Mouse (Mus musculus) stomach, postnatal 0 days (tissue): ENCODE measurements at regions not wholly inside any gene's neighbourhood (a gene's known extent, or its start where the extent isn't known, plus 50 kb on each side); places are given as distances from the start of the nearest gene placed in this dataset.

Experiments
- ATAC-seq: fragments of 200-750 bp; cut with Nextera tagmentation; 2 replicates; pipeline ENCODE4 v1.8.0; 2017; ENCODE audit not compliant: low FRiP score, low TSS enrichment
- DNase-seq: peaks from one replicate; pipeline ENCODE4 v3.0.0-alpha.2; 2016; ENCODE audit warnings: low spot score
- H3K27ac ChIP-seq: fragments of 300-500 bp; sonication (generic); replicated peaks from 2 replicates; pipeline ENCODE4 v1.5.1; 2014; ENCODE audit warnings: mild to moderate bottlenecking, control low read depth
- H3K27me3 ChIP-seq: fragments of 300-500 bp; sonication (generic); 2 replicates; pipeline ENCODE4 v1.6.1; 2014; ENCODE audit warnings: low read length; ENCODE audit not compliant: control insufficient read depth, insufficient read depth
- H3K36me3 ChIP-seq: fragments of 300-500 bp; sonication (generic); 2 replicates; pipeline ENCODE4 v1.6.1; 2014; ENCODE audit warnings: low read length, mixed read lengths; ENCODE audit not compliant: control insufficient read depth, insufficient read depth
- H3K4me1 ChIP-seq: fragments of 300-500 bp; sonication (generic); replicated peaks from 2 replicates; pipeline ENCODE4 v1.6.1; 2014; ENCODE audit warnings: antibody characterized with exemption; ENCODE audit not compliant: control insufficient read depth, insufficient read depth
- H3K4me2 ChIP-seq: fragments of 300-500 bp; sonication (generic); replicated peaks from 2 replicates; pipeline ENCODE4 v1.6.1; 2014; ENCODE audit warnings: low read depth, mild to moderate bottlenecking, control low read depth, moderate library complexity
- H3K4me3 ChIP-seq: fragments of 300-500 bp; sonication (generic); 2 replicates; pipeline ENCODE4 v1.5.1; 2014; ENCODE audit warnings: low read depth, low read length, control low read depth
- H3K9ac ChIP-seq: fragments of 300-500 bp; sonication (generic); 2 replicates; pipeline ENCODE4 v1.6.1; 2014; ENCODE audit warnings: mild to moderate bottlenecking, low read length, control low read depth, mixed read lengths
- H3K9me3 ChIP-seq: fragments of 300-500 bp; sonication (generic); 2 replicates; pipeline ENCODE4 v1.6.1; 2016; ENCODE audit warnings: low read length; ENCODE audit not compliant: control insufficient read depth
- CTCF ChIP-seq: IDR thresholded peaks from 2 replicates; pipeline ENCODE4 v1.5.1; 2016; ENCODE audit warnings: antibody characterized with exemption, low read depth, mild to moderate bottlenecking, moderate library complexity
- EP300 ChIP-seq: optimal IDR thresholded peaks from 2 replicates; pipeline ENCODE3; 2016; ENCODE audit warnings: antibody characterized with exemption
- WGBS: fragments of 180-500 bp; shearing (Covaris S2); extraction: QIAGEN DNeasy Blood & Tissue Kit; methylation state at CpG from one replicate; pipeline ENCODE4 v1.1.7; 2014; 5-methylcytosine and 5-hydroxymethylcytosine counted together

- WGBS = 71% methylated on average over 4 of the region's 4 CpGs
- H3K9me3 ChIP-seq = no peaks in the 10 kb centered on the region
- no peaks in the 10 kb centered on the region for H3K27me3 ChIP-seq
- no peak overlapping the region for H3K4me3 ChIP-seq
- no peaks in the 10 kb centered on the region for H3K4me1 ChIP-seq
- no peak for TF ChIP-seq EP300
- no peak for TF ChIP-seq CTCF
- ATAC-seq = no peak
- H3K4me2 ChIP-seq = no peak overlapping the region
- H3K27ac ChIP-seq = no peak overlapping the region
- no peaks in the 10 kb centered on the region for H3K36me3 ChIP-seq
- no peak for DNase-seq
- H3K9ac ChIP-seq = no peak overlapping the region
Observed at GRCm38 (mm10) chr16:9303134-9303533, 473.2 kb downstream of the 1810013L24Rik start.

GRCm38 (mm10) chr16:9304079-9304478, 474.2 kb downstream of the 1810013L24Rik start:
- no peak for ATAC-seq
- TF ChIP-seq EP300 (no peak), CTCF (no peak)

GRCm38 (mm10) chr16:9310744-9311143, 480.8 kb downstream of the 1810013L24Rik start:
- Histone ChIP-seq H3K4me3 (no peak overlapping the region), H3K36me3 (no peaks in the 10 kb centered on the region), H3K27me3 (no peaks in the 10 kb centered on the region), H3K27ac (no peak overlapping the region), H3K4me1 (no peaks in the 10 kb centered on the region), H3K4me2 (no peak overlapping the region), H3K9me3 (no peaks in the 10 kb centered on the region), H3K9ac (no peak overlapping the region)
- TF ChIP-seq CTCF = no peak
- TF ChIP-seq EP300 = no peak
- ATAC-seq (no peak), DNase-seq (no peak)
- WGBS = 10% methylated on average over 1 of the region's 1 CpGs

More at GRCm38 (mm10) chr16:9304079-9304478, 474.2 kb downstream of the 1810013L24Rik start:
- no peaks in the 10 kb centered on the region for H3K9me3 ChIP-seq
- H3K36me3 ChIP-seq = no peaks in the 10 kb centered on the region
- WGBS = 93% methylated on average over 1 of the region's 1 CpGs
- H3K9ac ChIP-seq = no peak overlapping the region
- DNase-seq = no peak
- no peak overlapping the region for H3K4me3 ChIP-seq
- H3K27me3 ChIP-seq = no peaks in the 10 kb centered on the region
- no peaks in the 10 kb centered on the region for H3K4me1 ChIP-seq
- no peak overlapping the region for H3K4me2 ChIP-seq
- H3K27ac ChIP-seq = no peak overlapping the region

GRCm38 (mm10) chr16:9335626-9336025, 505.7 kb downstream of the 1810013L24Rik start:
- no peaks in the 10 kb centered on the region for H3K9me3 ChIP-seq
- TF ChIP-seq CTCF (no peak), EP300 (no peak)
- no peak overlapping the region for H3K27ac ChIP-seq
- ATAC-seq (no peak), DNase-seq (no peak)
- no peaks in the 10 kb centered on the region for H3K4me1 ChIP-seq
- H3K4me2 ChIP-seq = no peak overlapping the region
- 86% methylated on average over 1 of the region's 1 CpGs for WGBS
- no peaks in the 10 kb centered on the region for H3K36me3 ChIP-seq
- H3K27me3 ChIP-seq = no peaks in the 10 kb centered on the region
- H3K9ac ChIP-seq = no peak overlapping the region
- no peak overlapping the region for H3K4me3 ChIP-seq

- 69% methylated on average over 6 of the region's 6 CpGs for WGBS
- Histone ChIP-seq H3K9me3 (no peaks in the 10 kb centered on the region), H3K4me1 (no peaks in the 10 kb centered on the region), H3K36me3 (no peaks in the 10 kb centered on the region), H3K4me2 (no peak overlapping the region), H3K27ac (no peak overlapping the region), H3K4me3 (no peak overlapping the region), H3K27me3 (no peaks in the 10 kb centered on the region), H3K9ac (no peak overlapping the region)
- TF ChIP-seq EP300 = no peak
- TF ChIP-seq CTCF = no peak
- DNase-seq (no peak), ATAC-seq (no peak)
Observed at GRCm38 (mm10) chr16:9336063-9336462, 506.2 kb downstream of the 1810013L24Rik start.

- 70% methylated on average over 3 of the region's 3 CpGs for WGBS
- no peaks in the 10 kb centered on the region for H3K36me3 ChIP-seq
- no peak overlapping the region for H3K9ac ChIP-seq
- H3K4me2 ChIP-seq = no peak overlapping the region
- no peak overlapping the region for H3K27ac ChIP-seq
- TF ChIP-seq CTCF (no peak), EP300 (no peak)
- H3K4me1 ChIP-seq = no peaks in the 10 kb centered on the region
- no peak overlapping the region for H3K4me3 ChIP-seq
- no peaks in the 10 kb centered on the region for H3K9me3 ChIP-seq
- ATAC-seq = no peak
- no peaks in the 10 kb centered on the region for H3K27me3 ChIP-seq
- no peak for DNase-seq
Observed at GRCm38 (mm10) chr16:9339456-9339855, 509.6 kb downstream of the 1810013L24Rik start.
